Mouse (Mus musculus) layer of hippocampus, postnatal 25 days (tissue): Measurements from ENCODE around the gene Parp3. TPM values are rescaled to one million over a fixed set of nuclear protein-coding genes. Genes with fewer than 3 reads are reported as not detected.

ENCODE experiments used
- DNase-seq, 2 experiments: peaks; one replicate each; pipeline ENCODE4 v3.0.0; 2022; ENCODE audit warnings: mixed read lengths in 2 of 2, low spot score in 1 of 2; ENCODE audit errors: extremely low spot score in 1 of 2
- total RNA-seq, 2 experiments: library from RNA; stranded (reverse); gene quantifications; 2 replicates each; pipeline ENCODE4 v1.2.3; 2021

Gene Parp3
- total RNA-seq, 2 experiments from 2014 or later, result 3.2 to 4.7 TPM

DNA sequence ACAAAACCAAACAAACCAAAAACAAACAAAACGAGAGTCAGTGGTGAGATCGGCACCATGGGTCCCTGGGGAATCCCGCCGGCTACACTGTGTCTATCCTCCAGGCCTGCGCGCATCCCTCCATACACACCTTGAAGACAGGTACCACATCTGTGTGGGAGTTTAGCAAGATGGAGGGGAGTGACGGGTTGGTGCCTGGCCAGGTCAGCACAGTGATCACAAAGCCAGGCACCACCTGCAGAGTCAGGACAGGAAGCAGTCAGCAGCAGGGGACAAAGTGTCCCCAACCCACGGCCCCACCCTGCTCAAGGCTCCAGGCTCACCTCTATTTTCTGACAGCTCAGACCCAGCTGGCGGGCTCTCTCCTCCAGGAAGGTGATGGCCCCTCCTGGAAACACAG, 40.2 kb downstream of the Parp3 start:
- DNase-seq, result no peak

- DNase-seq, result no peak
Measured at GRCm38 (mm10) chr9:106433389-106433788, 43.4 kb downstream of the Parp3 start.

- DNase-seq, result no peak
Measured at GRCm38 (mm10) chr9:106430015-106430264, 46.8 kb downstream of the Parp3 start.

DNA sequence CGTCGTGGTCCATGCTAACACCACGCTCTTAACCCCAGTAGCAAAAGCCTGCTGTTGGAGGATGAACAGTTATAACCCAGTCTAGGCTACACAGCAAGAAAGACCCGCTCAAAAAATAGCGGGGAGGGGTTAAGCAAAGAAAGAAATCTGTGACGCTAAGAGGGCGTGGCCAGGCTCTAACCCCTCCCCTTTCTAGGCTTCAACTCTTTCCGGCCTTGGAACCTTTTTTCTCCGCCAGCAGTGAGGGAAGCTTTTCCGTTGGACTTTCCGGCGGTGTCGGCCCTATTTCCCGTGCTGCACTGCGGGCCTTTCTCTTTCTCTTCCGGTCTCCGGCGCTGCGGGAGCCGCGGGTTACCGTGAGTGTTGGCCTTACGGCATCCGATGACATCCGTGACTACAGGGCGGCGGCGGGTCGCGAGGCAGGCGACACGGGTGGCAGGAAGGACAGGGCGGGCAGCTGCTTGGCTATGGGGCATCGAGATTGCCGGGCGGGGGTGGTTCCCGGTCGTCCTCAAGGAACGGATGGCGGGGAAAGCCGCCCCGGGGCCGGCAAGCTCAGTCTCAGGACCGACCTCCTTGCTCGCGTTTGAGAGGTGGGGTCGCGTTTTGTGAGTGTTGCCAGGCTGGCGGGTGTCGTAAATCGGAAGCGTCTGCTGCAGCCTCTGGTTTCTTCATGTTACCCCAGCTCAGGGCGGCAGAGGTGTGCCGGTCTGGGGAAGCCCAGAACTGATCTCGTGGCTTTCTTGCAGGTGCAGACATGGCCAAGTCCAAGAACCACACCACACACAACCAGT, 47.3 kb downstream of the Parp3 start, which contains the start of gene Rpl29:
Rpl29 (plus strand) TSS at position 234 of the 794 bp plus-strand sequence.
- peak; percentile 88 to 93 for DNase-seq

DNA sequence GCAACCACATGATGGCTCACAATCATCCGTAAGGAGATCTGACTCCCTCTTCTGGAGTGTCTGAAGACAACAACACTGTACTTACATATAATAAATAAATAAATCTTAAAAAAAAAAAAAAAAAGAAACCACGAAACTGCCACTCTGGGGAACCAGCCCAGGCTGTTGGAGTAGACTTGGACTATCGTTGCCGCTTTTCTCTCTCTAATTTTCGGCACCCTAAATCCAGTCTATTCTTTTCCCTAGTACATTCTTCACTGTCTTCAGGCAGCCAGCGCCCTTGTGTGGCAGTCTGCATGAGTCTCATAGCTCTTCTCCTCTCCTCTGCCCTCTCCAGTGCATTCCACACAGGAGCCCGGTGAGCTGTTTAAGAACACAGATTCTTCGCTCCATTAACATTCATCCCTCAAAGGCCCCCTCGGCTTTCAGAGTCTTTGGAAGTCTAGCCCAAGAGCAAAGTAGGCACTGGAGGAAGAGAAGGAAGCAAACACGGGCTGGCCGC, 48.0 kb downstream of the Parp3 start:
- no peak for DNase-seq

GRCm38 (mm10) chr9:106421865-106422160, 54.9 kb downstream of the Parp3 start:
- DNase-seq, result peak; percentile 80 to 86

- DNase-seq, result no peak
Measured at GRCm38 (mm10) chr9:106421033-106421864, 55.5 kb downstream of the Parp3 start.

DNA sequence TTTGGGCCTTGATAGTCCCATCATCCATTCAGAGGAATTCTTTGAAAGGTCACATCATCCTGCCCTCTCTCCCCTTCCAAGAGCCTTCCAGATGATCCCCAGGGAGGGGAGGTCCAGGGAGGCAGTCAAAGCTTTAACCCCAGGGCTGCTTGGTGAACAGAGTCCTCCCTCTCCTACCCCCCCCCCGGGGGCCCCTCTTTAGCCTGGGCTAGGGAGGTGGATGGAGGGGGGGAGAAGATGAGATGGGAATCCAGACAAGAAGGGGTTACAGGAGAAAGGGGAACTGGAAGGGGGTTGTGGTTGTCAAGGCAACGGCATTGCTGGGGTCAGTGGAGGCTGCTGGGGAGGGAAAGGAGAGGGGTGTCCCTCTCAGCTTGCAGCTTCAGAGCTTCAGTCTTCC, 56.1 kb downstream of the Parp3 start:
- no peak for DNase-seq

Other genes with a start within 250 kb of the Parp3 start
- 100 to 1,000 TPM; 147 to 151 TPM for gene Alas1, start 228.3 kb downstream of the Parp3 start, total RNA-seq
- gene Poc1a, start 195.9 kb downstream of the Parp3 start, total RNA-seq, result 10 to 100 TPM; 11.7 to 13.0 TPM
- 10 to 100 TPM; 82.4 to 91.1 TPM for gene Dusp7, start 108.3 kb downstream of the Parp3 start, total RNA-seq
- gene Rpl29, start 47.5 kb downstream of the Parp3 start, total RNA-seq, result 100 to 1,000 TPM; 262 to 288 TPM
- 10 to 100 TPM; 12.6 to 13.1 TPM for gene Acy1, start 38.6 kb downstream of the Parp3 start, total RNA-seq
- 10 to 100 TPM in 1 of 2 experiments, 1 to 10 TPM in 1; 9.9 to 12.6 TPM for gene Abhd14b, start 29.5 kb downstream of the Parp3 start, total RNA-seq
- gene Abhd14a, start 29.3 kb downstream of the Parp3 start, total RNA-seq, result 10 to 100 TPM; 38.2 to 41.5 TPM
- gene Pcbp4, start 23.7 kb downstream of the Parp3 start, total RNA-seq, result 100 to 1,000 TPM; 178 to 202 TPM
- 10 to 100 TPM; 14.0 to 14.7 TPM for gene Gpr62, start 11.0 kb downstream of the Parp3 start, total RNA-seq
- gene Rrp9, start 986 bp downstream of the Parp3 start, total RNA-seq, result 10 to 100 TPM; 30.9 to 34.9 TPM
- gene Iqcf1, start 23.0 kb upstream of the Parp3 start, total RNA-seq, result not detected
- not detected for gene Iqcf5, start 37.6 kb upstream of the Parp3 start, total RNA-seq
- not detected for gene Iqcf3, start 84.7 kb upstream of the Parp3 start, total RNA-seq
- gene Iqcf4, start 94.0 kb upstream of the Parp3 start, total RNA-seq, result not detected
- gene Iqcf6, start 149.6 kb upstream of the Parp3 start, total RNA-seq, result not detected
- 10 to 100 TPM; 63.9 to 84.0 TPM for gene Grm2, start 179.1 kb upstream of the Parp3 start, total RNA-seq
- 100 to 1,000 TPM; 102 to 104 TPM for gene Tex264, start 209.0 kb upstream of the Parp3 start, total RNA-seq